Mouse (Mus musculus): ENCODE data around the gene Srgap2. TPM values are rescaled to one million over a fixed set of nuclear protein-coding genes. Genes with fewer than 3 reads are reported as not detected.
A peak's percentile ranks its signal among the peaks of the same experiment; 100 is the strongest.
"Not testable (repeated sequence)": the region's sequence is repeated elsewhere in the genome, so short reads cannot be mapped to it uniquely, and the experiment has no call there.

Srgap2 gene
- polyA plus RNA-seq, 1 experiment from 2014 or later, result 18.6 TPM

GRCm38 (mm10) chr1:131336017-131336416, 191.1 kb downstream of the Srgap2 start:
- Histone ChIP-seq H3K4me1 (replicated peaks) (peaks cover 23% of the 10 kb centered on the region), H3K27me3 (replicated peaks) (no peaks in the 10 kb centered on the region), H3K9me3 (replicated peaks) (no peaks in the 10 kb centered on the region), H3K9ac (no peak overlapping the region), H3K4me3 (no peak overlapping the region), H3K4me2 (no peak overlapping the region), H3K36me3 (peaks cover 51% of the 10 kb centered on the region), H3K27ac (ENCODE audit: poor library complexity, severe bottlenecking) (peak overlapping the region; percentile 77)
- 60% methylated on average over 5 of the region's 5 CpGs for whole genome bisulfite sequencing
- no peak for ATAC-seq (ENCODE audit: insufficient number of reproducible peaks, low FRiP score)

GRCm38 (mm10) chr1:131335604-131336003, 191.5 kb downstream of the Srgap2 start:
- WGBS, result 48% methylated on average over 3 of the region's 3 CpGs
- H3K36me3 ChIP-seq, result peaks cover 53% of the 10 kb centered on the region
- no peak overlapping the region for H3K4me2 ChIP-seq
- no peak overlapping the region for H3K9ac ChIP-seq
- ATAC-seq (ENCODE audit: insufficient number of reproducible peaks, low FRiP score), result no peak
- H3K27me3 ChIP-seq (replicated peaks), result no peaks in the 10 kb centered on the region
- H3K27ac ChIP-seq (ENCODE audit: poor library complexity, severe bottlenecking), result peak overlapping the region; percentile 77; the same call in 1 of the 2 replicates
- H3K9me3 ChIP-seq (replicated peaks), result no peaks in the 10 kb centered on the region
- H3K4me1 ChIP-seq (replicated peaks), result peaks cover 23% of the 10 kb centered on the region
- H3K4me3 ChIP-seq, result no peak overlapping the region

- Histone ChIP-seq H3K9me3 (replicated peaks) (no peaks in the 10 kb centered on the region), H3K27me3 (replicated peaks) (no peaks in the 10 kb centered on the region), H3K4me1 (replicated peaks) (peaks cover 16% of the 10 kb centered on the region), H3K4me2 (no peak overlapping the region), H3K4me3 (no peak overlapping the region), H3K9ac (no peak overlapping the region), H3K36me3 (peaks cover 59% of the 10 kb centered on the region), H3K27ac (ENCODE audit: poor library complexity, severe bottlenecking) (no peak overlapping the region)
- no peak for ATAC-seq (ENCODE audit: insufficient number of reproducible peaks, low FRiP score)
- WGBS, result 84% methylated on average over 1 of the region's 1 CpGs
These were observed 196.0 kb downstream of the Srgap2 start for GRCm38 (mm10) chr1:131331180-131331579.

- 100% methylated on average over 1 of the region's 1 CpGs for WGBS
- H3K4me1 ChIP-seq (replicated peaks); H3K27me3 ChIP-seq (replicated peaks); H3K9ac ChIP-seq; ATAC-seq (ENCODE audit: insufficient number of reproducible peaks, low FRiP score); H3K27ac ChIP-seq (ENCODE audit: poor library complexity, severe bottlenecking); H3K9me3 ChIP-seq (replicated peaks); H3K4me2 ChIP-seq; H3K4me3 ChIP-seq: not testable (repeated sequence)
- peaks cover 60% of the 10 kb centered on the region for H3K36me3 ChIP-seq
These were observed 198.1 kb downstream of the Srgap2 start for GRCm38 (mm10) chr1:131329093-131329492.

GRCm38 (mm10) chr1:131327167-131327566, 200.0 kb downstream of the Srgap2 start:
- Histone ChIP-seq H3K27me3 (replicated peaks) (no peaks in the 10 kb centered on the region), H3K4me3 (no peak overlapping the region), H3K9ac (no peak overlapping the region), H3K27ac (ENCODE audit: poor library complexity, severe bottlenecking) (no peak overlapping the region), H3K4me1 (replicated peaks) (no peaks in the 10 kb centered on the region), H3K4me2 (no peak overlapping the region), H3K9me3 (replicated peaks) (no peaks in the 10 kb centered on the region), H3K36me3 (peaks cover 45% of the 10 kb centered on the region)
- 88% methylated on average over 1 of the region's 1 CpGs for WGBS
- ATAC-seq (ENCODE audit: insufficient number of reproducible peaks, low FRiP score), result no peak

GRCm38 (mm10) chr1:131324816-131325463, 202.2 kb downstream of the Srgap2 start:
- Histone ChIP-seq H3K9ac (no peak overlapping the region), H3K27ac (ENCODE audit: poor library complexity, severe bottlenecking) (no peak overlapping the region), H3K9me3 (replicated peaks) (no peaks in the 10 kb centered on the region), H3K4me3 (no peak overlapping the region), H3K4me1 (replicated peaks) (no peaks in the 10 kb centered on the region), H3K36me3 (peaks cover 50% of the 10 kb centered on the region), H3K4me2 (no peak overlapping the region), H3K27me3 (replicated peaks) (no peaks in the 10 kb centered on the region)
- no peak for ATAC-seq (ENCODE audit: insufficient number of reproducible peaks, low FRiP score)
- WGBS, result 85% methylated on average over 3 of the region's 3 CpGs

GRCm38 (mm10) chr1:131319598-131320330, 207.4 kb downstream of the Srgap2 start:
- H3K36me3 ChIP-seq, result peaks cover 64% of the 10 kb centered on the region
- H3K4me3 ChIP-seq, result no peak overlapping the region
- no peak overlapping the region for H3K27ac ChIP-seq (ENCODE audit: poor library complexity, severe bottlenecking)
- no peak overlapping the region for H3K4me2 ChIP-seq
- H3K4me1 ChIP-seq (replicated peaks), result peaks cover 19% of the 10 kb centered on the region
- H3K27me3 ChIP-seq (replicated peaks), result no peaks in the 10 kb centered on the region
- WGBS, result 74% methylated on average over 3 of the region's 3 CpGs
- no peaks in the 10 kb centered on the region for H3K9me3 ChIP-seq (replicated peaks)
- no peak overlapping the region for H3K9ac ChIP-seq
- ATAC-seq (ENCODE audit: insufficient number of reproducible peaks, low FRiP score), result no peak

- Histone ChIP-seq H3K36me3 (peaks cover 67% of the 10 kb centered on the region), H3K27ac (ENCODE audit: poor library complexity, severe bottlenecking) (no peak overlapping the region), H3K9me3 (replicated peaks) (no peaks in the 10 kb centered on the region), H3K9ac (no peak overlapping the region), H3K4me3 (no peak overlapping the region), H3K27me3 (replicated peaks) (no peaks in the 10 kb centered on the region), H3K4me2 (no peak overlapping the region), H3K4me1 (replicated peaks) (peaks cover 19% of the 10 kb centered on the region)
- no peak for ATAC-seq (ENCODE audit: insufficient number of reproducible peaks, low FRiP score)
- 63% methylated on average over 2 of the region's 2 CpGs for WGBS
These were observed 208.8 kb downstream of the Srgap2 start for GRCm38 (mm10) chr1:131318397-131318796.

- 37% methylated on average over 5 of the region's 5 CpGs for WGBS
- Histone ChIP-seq H3K36me3 (peaks cover 71% of the 10 kb centered on the region), H3K4me1 (replicated peaks) (peaks cover 19% of the 10 kb centered on the region), H3K27ac (ENCODE audit: poor library complexity, severe bottlenecking) (no peak overlapping the region; the same call in 1 of the 2 replicates), H3K4me3 (no peak overlapping the region), H3K9me3 (replicated peaks) (no peaks in the 10 kb centered on the region), H3K27me3 (replicated peaks) (no peaks in the 10 kb centered on the region), H3K4me2 (no peak overlapping the region), H3K9ac (no peak overlapping the region)
- ATAC-seq (ENCODE audit: insufficient number of reproducible peaks, low FRiP score), result no peak
These were observed 209.5 kb downstream of the Srgap2 start for GRCm38 (mm10) chr1:131317625-131318024.

- H3K4me1 ChIP-seq (replicated peaks), result no peaks in the 10 kb centered on the region
- H3K9ac ChIP-seq, result no peak overlapping the region
- peaks cover 60% of the 10 kb centered on the region for H3K36me3 ChIP-seq
- H3K4me2 ChIP-seq, result no peak overlapping the region
- H3K27me3 ChIP-seq (replicated peaks), result no peaks in the 10 kb centered on the region
- no peak overlapping the region for H3K4me3 ChIP-seq
- WGBS, result 89% methylated on average over 3 of the region's 3 CpGs
- no peak for ATAC-seq (ENCODE audit: insufficient number of reproducible peaks, low FRiP score)
- H3K9me3 ChIP-seq (replicated peaks), result no peaks in the 10 kb centered on the region
- no peak overlapping the region for H3K27ac ChIP-seq (ENCODE audit: poor library complexity, severe bottlenecking)
These were observed 215.9 kb downstream of the Srgap2 start for GRCm38 (mm10) chr1:131311284-131311683.

- 89% methylated on average over 5 of the region's 5 CpGs for WGBS
- Histone ChIP-seq H3K27ac (ENCODE audit: poor library complexity, severe bottlenecking) (no peak overlapping the region), H3K9ac (no peak overlapping the region), H3K9me3 (replicated peaks) (no peaks in the 10 kb centered on the region), H3K27me3 (replicated peaks) (no peaks in the 10 kb centered on the region), H3K36me3 (peaks cover 51% of the 10 kb centered on the region), H3K4me2 (no peak overlapping the region), H3K4me1 (replicated peaks) (no peaks in the 10 kb centered on the region), H3K4me3 (no peak overlapping the region)
- ATAC-seq (ENCODE audit: insufficient number of reproducible peaks, low FRiP score), result no peak
These were observed 216.8 kb downstream of the Srgap2 start for GRCm38 (mm10) chr1:131310237-131310818.

Measured in heart, embryonic 12.5 days (tissue).